ENCODE assay signal across 9 mouse cellular contexts in genomic region chr19:34772775-34773174, GRCm38 (mm10). TPM values are rescaled to one million over a fixed set of nuclear protein-coding genes. Genes with fewer than 3 reads are reported as not detected.
DNase-seq lines count a peak whose midpoint lies in the region; ATAC-seq and TF ChIP-seq lines count a peak whose summit lies in the region.
"Had no signal": no experiment of that assay in that cellular context is flagged by ENCODE, and none has a peak within 500 bp of the region (broad histone marks: within the 10 kb centered on the region; RNA-seq: fewer than 3 reads in every experiment).

No protein-coding gene starts in this region.

- ATAC-seq in kidney, embryonic 14.5 days (ENCODE audit: low FRiP score, low TSS enrichment), result no peak
- ATAC-seq in granulocyte monocyte progenitor cell, adult 5-6 weeks (replicated peaks; ENCODE audit: poor library complexity, severe bottlenecking), result 0 out of 2 replicates have a peak, but pooled peaks have one; percentile 53

- TF ChIP-seq CTCF in MEL (IDR thresholded peaks at IDR 0.05 in 2 of 3, conservative IDR thresholded peaks at IDR 0.05 in 1 of 3; ENCODE audit: control insufficient read depth in 1 of 3, insufficient read depth in 1 of 3, low read depth in 2 of 3, low read length in 3 of 3, poor library complexity in 1 of 3, severe bottlenecking in 1 of 3), result peak; percentile 56 to 83 (median 62)

- no peak for TF ChIP-seq POLR2A in MEL (IDR thresholded peaks at IDR 0.05; ENCODE audit: control insufficient read depth in 1 of 2, insufficient read depth in 1 of 2, low read depth in 1 of 2, low read length in 2 of 2, poor library complexity in 1 of 2)

- WGBS in kidney, embryonic 14.5 days, result 20% methylated on average over 6 of the region's 6 CpGs

- peak; percentile 67 for DNase-seq in kidney, adult 11 months
- DNase-seq in MEL (ENCODE audit: low read depth, low spot score), result peak; percentile 52
- DNase-seq in cerebellum, adult 9-10 months, result peak; percentile 30
- DNase-seq in layer of hippocampus, adult 9-10 months (ENCODE audit: low spot score), result peak; percentile 24
- DNase-seq in lung, postnatal 36 days, result peak; percentile 80
- DNase-seq in thymus, postnatal 36 days, result peak; percentile 8 to 13

- H3K9ac ChIP-seq in kidney, embryonic 14.5 days (ENCODE audit: low read depth, low read length), result no peak overlapping the region
- no peak overlapping the region for H3K9ac ChIP-seq in MEL (ENCODE audit: control insufficient read depth, low read depth, low read length, poor library complexity, severe bottlenecking)
- H3K9ac ChIP-seq: embryonic facial prominence, embryonic 15.5 days had no signal

- no peaks in the 10 kb centered on the region for H3K79me2 ChIP-seq in MEL (ENCODE audit: control insufficient read depth, insufficient read depth, low read length, poor library complexity)

- H3K4me3 ChIP-seq in kidney, embryonic 14.5 days (ENCODE audit: low read length), result no peak overlapping the region
- no peak overlapping the region for H3K4me3 ChIP-seq in MEL (ENCODE audit: control insufficient read depth in 1 of 2, insufficient read depth in 1 of 2, low read depth in 2 of 2, low read length in 2 of 2)
- H3K4me3 ChIP-seq: embryonic facial prominence, embryonic 15.5 days had no signal

- H3K4me2 ChIP-seq in kidney, embryonic 14.5 days (replicated peaks; ENCODE audit: low read depth, low read length), result no peak overlapping the region
- H3K4me2 ChIP-seq: embryonic facial prominence, embryonic 15.5 days had no signal

- H3K27ac ChIP-seq in kidney, embryonic 14.5 days (ENCODE audit: low read depth, low read length), result no peak overlapping the region
- H3K27ac ChIP-seq in MEL (ENCODE audit: control insufficient read depth, low read depth, low read length), result no peak overlapping the region
- H3K27ac ChIP-seq: embryonic facial prominence, embryonic 15.5 days had no signal

- no peaks in the 10 kb centered on the region for H3K9me3 ChIP-seq in kidney, embryonic 14.5 days (ENCODE audit: control insufficient read depth, low read length)
- H3K9me3 ChIP-seq in MEL (replicated peaks; ENCODE audit: insufficient read depth, low read length), result no peaks in the 10 kb centered on the region
- H3K9me3 ChIP-seq: embryonic facial prominence, embryonic 15.5 days had no signal

- peak; percentile 87 for TF ChIP-seq RAD21 in MEL (IDR thresholded peaks at IDR 0.05; ENCODE audit: low read depth, low read length)

- no peaks in the 10 kb centered on the region for H3K27me3 ChIP-seq in kidney, embryonic 14.5 days (ENCODE audit: control insufficient read depth, insufficient read depth, low read length)
- H3K27me3 ChIP-seq in MEL (ENCODE audit: control insufficient read depth in 1 of 2, insufficient read depth in 2 of 2, low read length in 2 of 2), result no peaks in the 10 kb centered on the region
- H3K27me3 ChIP-seq: embryonic facial prominence, embryonic 15.5 days had no signal

- H3K4me1 ChIP-seq in kidney, embryonic 14.5 days (ENCODE audit: control insufficient read depth, insufficient read depth, low read length), result no peaks in the 10 kb centered on the region
- H3K4me1 ChIP-seq in MEL (ENCODE audit: control insufficient read depth in 1 of 2, insufficient read depth in 2 of 2, low read length in 2 of 2), result no peaks in the 10 kb centered on the region
- H3K4me1 ChIP-seq: embryonic facial prominence, embryonic 15.5 days had no signal

- H3K36me3 ChIP-seq in kidney, embryonic 14.5 days (ENCODE audit: control insufficient read depth, insufficient read depth, low read length), result no peaks in the 10 kb centered on the region
- no peaks in the 10 kb centered on the region for H3K36me3 ChIP-seq in MEL (ENCODE audit: control insufficient read depth in 1 of 2, insufficient read depth in 2 of 2, low read length in 2 of 2)
- H3K36me3 ChIP-seq: embryonic facial prominence, embryonic 15.5 days had no signal

- TF ChIP-seq EP300 in MEL (IDR thresholded peaks at IDR 0.05; ENCODE audit: low read depth in 1 of 2, low read length in 2 of 2), result no peak

TF ChIP-seq in MEL, 35 proteins besides CTCF, POLR2A, EP300 and RAD21:
- TF ChIP-seq KAT2A (conservative IDR thresholded peaks at IDR 0.05; ENCODE audit: low read depth, low read length) (no peak), ZC3H11A (IDR thresholded peaks at IDR 0.05; ENCODE audit: low read depth, low read length) (peak; percentile 66), SMC3 (IDR thresholded peaks at IDR 0.05; ENCODE audit: low read depth, low read length) (peak; percentile 84)
TF ChIP-seq in MEL: peak in this region for 2.

RNA-seq across cellular contexts. Expression of gene Slc16a12, which starts 25.7 kb away (rescaled TPM):
- 2.7 and 7.4 TPM in 2 replicates for polyA plus RNA-seq in kidney, embryonic 14.5 days (2014; fragmentation: Nextera tagmentation; extraction: Ambion mirVana)
- total RNA-seq in MEL (2012; rRNA removed), result not detected in 2 replicates
- polyA plus RNA-seq in MEL (2012; ENCODE audit: insufficient read depth in 1 of 2, insufficient read length in 2 of 2, low read depth in 1 of 2, low replicate concordance in 2 of 2, missing spikeins in 1 of 2), result under 1 TPM in 1 of 2 experiments, not detected in 1; 0.06 TPM
- total RNA-seq in granulocyte monocyte progenitor cell, adult 5-6 weeks (2014; fragmentation: Nextera tagmentation), result not detected in 2 replicates
- total RNA-seq in granulocyte monocyte progenitor cell, adult 5-6 weeks (2017), result 0.10 and 0.17 TPM in 2 replicates

Comparison
In these comparisons a context has a peak if more than half of its experiments do, and no peak if none do; other contexts are left out.
1. DNase-seq: peak in every context shown above with its lines; median percentile 80 in lung, postnatal 36 days; 67 in kidney, adult 11 months; 52 in MEL; 30 in cerebellum, adult 9-10 months; 24 in layer of hippocampus, adult 9-10 months; 10 in thymus, postnatal 36 days.